Mouse (Mus musculus) neural tube, embryonic 11.5 days (tissue): ENCODE data around the gene Pced1b. TPM values are rescaled to one million over a fixed set of nuclear protein-coding genes. Genes with fewer than 3 reads are reported as not detected.

Source experiments
- ATAC-seq: fragments of 200-750 bp; cut with Nextera tagmentation; 2 replicates; pipeline ENCODE4 v1.8.0; 2017; ENCODE audit warnings: moderate number of reproducible peaks, mild to moderate bottlenecking, moderate TSS enrichment, moderate library complexity; ENCODE audit not compliant: insufficient read depth, low FRiP score, low TSS enrichment
- DNase-seq: peaks from one replicate; pipeline ENCODE4 v3.0.0-alpha.2; 2015; ENCODE audit warnings: low spot score
- H3K27ac ChIP-seq: fragments of 300-500 bp; sonication (generic); 2 replicates; pipeline ENCODE4 v1.5.1; 2014; ENCODE audit warnings: low read depth, mild to moderate bottlenecking, low read length
- H3K27me3 ChIP-seq: fragments of 300-500 bp; sonication (generic); 2 replicates; pipeline ENCODE4 v1.6.1; 2014; ENCODE audit warnings: mild to moderate bottlenecking, low read length, mixed read lengths; ENCODE audit not compliant: control insufficient read depth, insufficient read depth
- H3K36me3 ChIP-seq: fragments of 300-500 bp; sonication (generic); 2 replicates; pipeline ENCODE4 v1.6.1; 2014; ENCODE audit warnings: mild to moderate bottlenecking, low read length, moderate library complexity, mixed read lengths; ENCODE audit not compliant: control insufficient read depth, insufficient read depth
- H3K4me1 ChIP-seq: fragments of 300-500 bp; sonication (generic); 2 replicates; pipeline ENCODE4 v1.6.1; 2014; ENCODE audit warnings: low read length, mixed read lengths; ENCODE audit not compliant: control insufficient read depth, insufficient read depth
- H3K4me2 ChIP-seq: fragments of 300-500 bp; sonication (generic); 2 replicates; pipeline ENCODE4 v1.6.1; 2014; ENCODE audit warnings: low read depth, mild to moderate bottlenecking, moderate library complexity
- H3K4me3 ChIP-seq: fragments of 300-500 bp; sonication (generic); 2 replicates; pipeline ENCODE4 v1.5.1; 2014; ENCODE audit warnings: low read depth, low read length
- H3K9ac ChIP-seq: fragments of 300-500 bp; sonication (generic); 2 replicates; pipeline ENCODE4 v1.6.1; 2014; ENCODE audit warnings: mild to moderate bottlenecking, low read length
- H3K9me3 ChIP-seq: fragments of 300-500 bp; sonication (generic); 2 replicates; pipeline ENCODE4 v1.6.1; 2016; ENCODE audit warnings: low read length; ENCODE audit not compliant: control insufficient read depth
- WGBS: fragments of 180-500 bp; shearing (Covaris S2); extraction: QIAGEN DNeasy Blood & Tissue Kit; methylation state at CpG from one replicate; pipeline ENCODE4 v1.1.7; 2014; 5-methylcytosine and 5-hydroxymethylcytosine counted together
- polyA plus RNA-seq: library from polyadenylated mRNA; unstranded; fragments of >200 nt; fragmentation: Nextera tagmentation; extraction: Ambion mirVana; gene quantifications from 2 replicates; pipeline ENCODE4 v1.2.1, GENCODE M21; 2014

Pced1b gene
- polyA plus RNA-seq, 1 experiment from 2014 or later = 3.6 TPM

DNA sequence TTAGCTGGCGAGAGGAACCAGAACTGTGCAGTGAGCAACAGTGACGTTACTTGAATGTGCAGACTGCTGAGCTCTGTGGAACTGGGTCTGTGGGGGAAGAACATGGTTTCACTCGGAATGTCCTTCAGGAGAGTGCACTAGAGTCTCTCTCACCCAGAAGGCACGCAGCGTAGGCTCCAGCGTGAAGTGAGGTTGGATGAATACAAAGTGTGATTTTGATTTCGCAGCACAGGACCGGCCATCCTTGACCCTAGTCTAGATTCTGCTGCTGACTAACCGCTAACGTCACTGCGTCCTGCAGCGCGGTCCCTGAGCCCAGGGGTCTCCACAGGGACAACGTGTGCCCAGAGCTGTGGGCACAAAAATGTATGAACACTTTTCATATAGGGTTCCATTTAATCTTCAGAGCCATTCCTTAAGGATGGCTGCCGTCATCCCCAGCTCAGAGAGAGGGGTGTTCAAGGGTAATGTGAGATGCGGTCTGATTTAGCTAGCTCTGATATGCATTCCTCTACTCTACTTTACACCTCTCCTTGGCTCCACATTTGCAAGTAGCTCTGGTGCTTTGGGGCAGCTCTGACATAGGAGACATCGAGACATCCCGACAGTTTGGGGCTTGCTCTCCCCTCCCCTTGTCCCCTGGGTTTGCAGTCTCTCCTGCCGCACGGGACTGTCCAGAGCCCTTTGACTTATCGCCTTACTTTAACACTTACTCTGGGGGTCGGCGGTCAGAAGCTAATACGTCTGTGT is 101.8 kb downstream of the Pced1b start:
- Histone ChIP-seq H3K27ac (no peak overlapping the region), H3K4me1 (no peaks in the 10 kb centered on the region), H3K36me3 (no peaks in the 10 kb centered on the region), H3K9me3 (no peaks in the 10 kb centered on the region), H3K27me3 (no peaks in the 10 kb centered on the region), H3K4me3 (no peak overlapping the region), H3K9ac (no peak overlapping the region), H3K4me2 (no peak overlapping the region)
- WGBS = 81% methylated on average over 24 of the region's 24 CpGs
- no peak for DNase-seq
- ATAC-seq = no peak

- Histone ChIP-seq H3K4me2 (no peak overlapping the region), H3K36me3 (no peaks in the 10 kb centered on the region), H3K4me3 (no peak overlapping the region), H3K27me3 (no peaks in the 10 kb centered on the region), H3K9me3 (no peaks in the 10 kb centered on the region), H3K4me1 (no peaks in the 10 kb centered on the region), H3K27ac (no peak overlapping the region), H3K9ac (no peak overlapping the region)
- DNase-seq = no peak
- WGBS = 85% methylated on average over 4 of the region's 4 CpGs
- ATAC-seq = no peak
These were observed 103.6 kb downstream of the Pced1b start for GRCm38 (mm10) chr15:97350528-97350927.

DNA sequence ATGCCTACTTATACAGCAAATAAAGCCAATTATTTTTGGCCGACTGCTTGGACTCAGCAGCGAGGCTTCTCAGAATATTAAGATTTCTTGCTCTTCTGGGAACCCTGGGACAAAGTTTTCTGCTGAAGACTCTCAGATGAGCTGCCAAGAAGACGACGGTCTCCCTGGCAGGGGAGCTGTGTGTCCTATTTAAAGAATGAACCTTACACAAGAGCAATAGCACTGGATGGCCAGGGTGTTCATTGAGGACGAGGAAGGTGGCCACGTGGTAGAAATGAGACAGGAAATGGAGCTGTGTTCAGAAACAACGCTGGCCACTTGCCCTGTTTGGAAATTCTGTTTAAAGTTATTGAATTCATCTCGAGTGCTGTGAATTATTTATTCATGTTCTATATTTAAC is 104.1 kb downstream of the Pced1b start:
- no peaks in the 10 kb centered on the region for H3K36me3 ChIP-seq
- H3K4me2 ChIP-seq = no peak overlapping the region
- ATAC-seq (no peak), DNase-seq (no peak)
- no peak overlapping the region for H3K27ac ChIP-seq
- no peaks in the 10 kb centered on the region for H3K9me3 ChIP-seq
- no peaks in the 10 kb centered on the region for H3K4me1 ChIP-seq
- no peak overlapping the region for H3K9ac ChIP-seq
- WGBS = 79% methylated on average over 8 of the region's 8 CpGs
- H3K27me3 ChIP-seq = no peaks in the 10 kb centered on the region
- H3K4me3 ChIP-seq = no peak overlapping the region

DNA sequence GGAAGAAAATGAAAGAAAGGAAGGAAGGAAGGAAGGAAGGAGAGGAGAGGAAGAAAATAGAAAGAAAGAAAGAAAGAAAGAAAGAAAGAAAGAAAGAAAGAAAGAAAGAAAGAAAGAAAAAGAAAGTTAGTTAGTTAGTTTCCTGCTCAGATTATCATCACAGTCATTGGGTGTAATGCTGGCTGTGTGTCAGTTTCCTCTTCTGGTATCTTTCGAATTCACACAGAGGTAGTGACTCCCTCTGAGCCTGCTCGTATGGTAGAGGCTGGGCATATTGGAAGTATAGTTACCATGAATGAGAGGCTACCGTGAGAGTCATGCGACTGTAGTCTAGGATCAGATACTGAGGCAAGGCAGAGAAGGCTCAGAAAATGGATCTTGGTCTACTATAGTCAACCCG is 104.8 kb downstream of the Pced1b start:
- H3K27ac ChIP-seq = no peak overlapping the region
- H3K9ac ChIP-seq = no peak overlapping the region
- no peaks in the 10 kb centered on the region for H3K36me3 ChIP-seq
- H3K9me3 ChIP-seq = no peaks in the 10 kb centered on the region
- 91% methylated on average over 5 of the region's 5 CpGs for WGBS
- no peaks in the 10 kb centered on the region for H3K27me3 ChIP-seq
- no peak overlapping the region for H3K4me2 ChIP-seq
- ATAC-seq (no peak), DNase-seq (no peak)
- H3K4me3 ChIP-seq = no peak overlapping the region
- no peaks in the 10 kb centered on the region for H3K4me1 ChIP-seq

- Histone ChIP-seq H3K36me3 (no peaks in the 10 kb centered on the region), H3K27ac (no peak overlapping the region), H3K4me1 (no peaks in the 10 kb centered on the region), H3K4me2 (no peak overlapping the region), H3K4me3 (no peak overlapping the region), H3K9me3 (no peaks in the 10 kb centered on the region), H3K9ac (no peak overlapping the region), H3K27me3 (no peaks in the 10 kb centered on the region)
- DNase-seq = no peak
- WGBS = 87% methylated on average over 9 of the region's 9 CpGs
- ATAC-seq = no peak
These were observed 108.9 kb downstream of the Pced1b start for GRCm38 (mm10) chr15:97355676-97356303.

- H3K4me1 ChIP-seq = no peaks in the 10 kb centered on the region
- DNase-seq = no peak
- no peaks in the 10 kb centered on the region for H3K27me3 ChIP-seq
- H3K27ac ChIP-seq = no peak overlapping the region
- 97% methylated on average over 1 of the region's 1 CpGs for WGBS
- H3K4me2 ChIP-seq = no peak overlapping the region
- no peak for ATAC-seq
- H3K9me3 ChIP-seq = no peaks in the 10 kb centered on the region
- no peak overlapping the region for H3K9ac ChIP-seq
- H3K36me3 ChIP-seq = no peaks in the 10 kb centered on the region
- no peak overlapping the region for H3K4me3 ChIP-seq
These were observed 110.1 kb downstream of the Pced1b start for GRCm38 (mm10) chr15:97357016-97357415.

- Histone ChIP-seq H3K9ac (no peak overlapping the region), H3K4me2 (no peak overlapping the region), H3K36me3 (no peaks in the 10 kb centered on the region), H3K9me3 (no peaks in the 10 kb centered on the region), H3K27me3 (no peaks in the 10 kb centered on the region), H3K27ac (no peak overlapping the region), H3K4me3 (no peak overlapping the region), H3K4me1 (no peaks in the 10 kb centered on the region)
- ATAC-seq = no peak
- 82% methylated on average over 23 of the region's 23 CpGs for WGBS
- DNase-seq = no peak
These were observed 114.2 kb downstream of the Pced1b start for GRCm38 (mm10) chr15:97360842-97361770.

DNA sequence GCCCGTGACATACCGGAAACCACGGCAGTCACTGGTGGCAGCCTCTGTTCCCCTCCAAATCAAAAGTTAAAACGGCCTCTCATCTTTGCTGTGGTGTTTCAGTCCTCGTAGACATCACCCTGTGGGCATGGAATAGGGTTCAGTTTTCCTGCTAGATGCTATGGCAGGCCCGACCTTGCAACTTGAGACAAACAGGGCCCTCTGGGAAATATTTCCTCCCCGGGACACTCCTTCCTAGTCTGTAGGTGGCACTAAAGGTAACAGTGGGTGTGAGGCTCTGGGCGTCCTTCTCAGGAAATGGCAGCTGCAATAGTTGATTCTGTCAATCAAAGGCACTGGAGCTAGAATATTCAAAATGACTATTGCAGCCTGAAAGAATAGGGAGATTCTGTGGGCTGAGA is 114.9 kb downstream of the Pced1b start:
- Histone ChIP-seq H3K27ac (no peak overlapping the region), H3K36me3 (no peaks in the 10 kb centered on the region), H3K9ac (no peak overlapping the region), H3K27me3 (no peaks in the 10 kb centered on the region), H3K9me3 (no peaks in the 10 kb centered on the region), H3K4me3 (no peak overlapping the region), H3K4me2 (no peak overlapping the region), H3K4me1 (no peaks in the 10 kb centered on the region)
- WGBS = 79% methylated on average over 8 of the region's 8 CpGs
- ATAC-seq (no peak), DNase-seq (no peak)
